Mouse (Mus musculus) neural tube, embryonic 15.5 days (tissue): Measurements from ENCODE around the gene Elavl4. TPM values are rescaled to one million over a fixed set of nuclear protein-coding genes. Genes with fewer than 3 reads are reported as not detected.

Experiments used
- ATAC-seq: fragments of 200-750 bp; cut with Nextera tagmentation; 2 replicates; pipeline ENCODE4 v1.8.0; 2017; ENCODE audit warnings: mild to moderate bottlenecking, moderate TSS enrichment, moderate library complexity; ENCODE audit not compliant: low FRiP score
- H3K27ac ChIP-seq: fragments of 300-500 bp; sonication (generic); replicated peaks from 2 replicates; pipeline ENCODE4 v1.5.1; 2015; ENCODE audit warnings: mild to moderate bottlenecking, inconsistent platforms
- H3K27me3 ChIP-seq: fragments of 300-500 bp; sonication (generic); replicated peaks from 2 replicates; pipeline ENCODE4 v1.6.1; 2015; ENCODE audit warnings: inconsistent platforms
- H3K36me3 ChIP-seq: fragments of 300-500 bp; sonication (generic); 2 replicates; pipeline ENCODE4 v1.6.1; 2015; ENCODE audit warnings: inconsistent platforms
- H3K4me1 ChIP-seq: fragments of 300-500 bp; sonication (generic); 2 replicates; pipeline ENCODE4 v1.6.1; 2015; ENCODE audit warnings: inconsistent platforms
- H3K4me2 ChIP-seq: fragments of 300-500 bp; sonication (generic); 2 replicates; pipeline ENCODE4 v1.6.1; 2015; ENCODE audit warnings: inconsistent platforms, mild to moderate bottlenecking, moderate library complexity
- H3K4me3 ChIP-seq: fragments of 300-500 bp; sonication (generic); replicated peaks from 2 replicates; pipeline ENCODE4 v1.5.1; 2015; ENCODE audit warnings: mild to moderate bottlenecking, inconsistent platforms
- H3K9ac ChIP-seq: fragments of 300-500 bp; sonication (generic); replicated peaks from 2 replicates; pipeline ENCODE4 v1.6.1; 2015; ENCODE audit warnings: mild to moderate bottlenecking, inconsistent platforms
- H3K9me3 ChIP-seq: fragments of 300-500 bp; sonication (generic); replicated peaks from 2 replicates; pipeline ENCODE4 v1.6.1; 2016; ENCODE audit warnings: inconsistent platforms
- WGBS: fragments of 180-500 bp; shearing (Covaris S2); methylation state at CpG from one replicate; pipeline ENCODE4 v1.1.7; 2015; ENCODE audit warnings: mixed read lengths; 5-methylcytosine and 5-hydroxymethylcytosine counted together
- polyA plus RNA-seq: library from polyadenylated mRNA; unstranded; fragments of >200 nt; fragmentation: Nextera tagmentation; extraction: Ambion mirVana; gene quantifications from 2 replicates; pipeline ENCODE4 v1.2.1, GENCODE M21; 2015

Elavl4 gene
- polyA plus RNA-seq, 1 experiment from 2014 or later, result 344 TPM

DNA sequence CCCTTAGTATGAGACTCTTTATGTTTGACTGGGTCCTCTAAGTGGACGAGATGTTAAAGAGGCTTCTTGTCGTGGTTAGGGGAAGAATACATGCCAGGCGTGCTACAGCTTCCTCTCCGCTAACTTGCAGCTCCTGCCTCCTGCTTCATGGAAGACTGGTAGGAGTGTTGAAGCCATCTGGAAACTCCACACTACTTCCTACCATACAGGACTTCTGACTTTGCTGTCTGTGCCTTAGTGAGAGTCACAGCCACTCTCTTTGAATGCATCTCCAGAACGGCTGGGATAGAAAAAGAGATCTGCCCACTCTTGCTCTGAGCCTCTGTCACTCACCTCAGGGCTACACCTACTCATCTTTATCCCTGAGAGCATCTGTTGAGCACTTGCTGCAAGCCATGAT is 132.9 kb downstream of the Elavl4 start:
- H3K4me1 ChIP-seq, result 0 out of 2 replicates have a peak, but pooled peaks cover under 1% of the 10 kb centered on the region
- no peak overlapping the region for H3K9ac ChIP-seq
- H3K4me2 ChIP-seq, result no peak overlapping the region
- no peaks in the 10 kb centered on the region for H3K27me3 ChIP-seq
- H3K36me3 ChIP-seq, result peaks cover 9% of the 10 kb centered on the region; the same call in 1 of the 2 replicates
- no peaks in the 10 kb centered on the region for H3K9me3 ChIP-seq
- no peak overlapping the region for H3K27ac ChIP-seq
- ATAC-seq, result no peak
- no peak overlapping the region for H3K4me3 ChIP-seq
- WGBS, result 91% methylated on average over 5 of the region's 5 CpGs

DNA sequence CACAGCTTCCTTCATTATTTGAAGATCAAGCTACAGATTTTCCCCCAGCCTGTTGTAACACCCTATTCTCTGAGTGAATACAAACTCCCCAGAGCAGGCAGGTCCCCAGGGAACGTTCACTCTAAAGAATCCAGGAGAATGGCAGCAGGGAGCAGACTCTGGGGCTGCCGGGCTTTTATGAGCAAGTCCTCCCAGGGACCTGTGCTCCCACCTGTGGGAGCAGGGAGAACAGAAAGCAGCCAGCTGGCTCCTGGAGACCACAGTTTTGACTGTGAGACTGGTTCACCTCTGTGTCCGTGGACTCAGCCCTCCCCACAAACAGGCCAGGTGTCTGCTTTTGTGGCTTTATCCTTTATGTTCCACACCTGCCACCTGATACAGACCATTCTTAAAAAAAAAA is 134.2 kb downstream of the Elavl4 start:
- 0 out of 2 replicates have a peak overlapping the region, but pooled peaks have one; percentile 20 for H3K27ac ChIP-seq
- WGBS, result 40% methylated on average over 3 of the region's 3 CpGs
- no peak overlapping the region for H3K4me2 ChIP-seq
- 0 out of 2 replicates have a peak, but pooled peaks cover 4% of the 10 kb centered on the region for H3K4me1 ChIP-seq
- H3K4me3 ChIP-seq, result no peak overlapping the region
- H3K9me3 ChIP-seq, result no peaks in the 10 kb centered on the region
- H3K36me3 ChIP-seq, result peaks cover 3% of the 10 kb centered on the region; the same call in 1 of the 2 replicates
- H3K9ac ChIP-seq, result no peak overlapping the region
- no peak for ATAC-seq
- no peaks in the 10 kb centered on the region for H3K27me3 ChIP-seq

DNA sequence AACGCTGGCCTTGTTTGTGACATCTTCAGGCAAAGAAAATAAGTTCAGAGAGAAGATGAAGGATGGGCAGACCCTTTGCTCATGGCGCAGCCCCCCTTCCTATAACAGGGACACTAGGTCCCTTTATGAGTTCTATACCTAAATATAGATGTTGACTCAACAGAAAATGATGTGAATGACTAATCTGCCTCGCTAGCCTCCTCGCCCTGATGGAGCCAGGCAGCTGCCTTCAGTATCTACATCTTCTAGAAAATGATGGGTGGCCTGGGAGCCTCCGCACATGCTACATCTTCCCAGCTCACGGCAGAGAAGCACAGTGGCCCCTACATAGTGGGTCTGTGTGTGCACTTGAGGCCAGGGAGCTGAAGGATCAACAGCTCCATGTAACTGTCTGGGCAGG is 137.2 kb downstream of the Elavl4 start:
- H3K27ac ChIP-seq, result peak overlapping the region; percentile 28
- 69% methylated on average over 6 of the region's 6 CpGs for WGBS
- H3K4me3 ChIP-seq, result no peak overlapping the region
- peaks cover 16% of the 10 kb centered on the region; the same call in 1 of the 2 replicates for H3K36me3 ChIP-seq
- peaks cover 14% of the 10 kb centered on the region; the same call in 1 of the 2 replicates for H3K4me1 ChIP-seq
- no peak overlapping the region for H3K9ac ChIP-seq
- no peaks in the 10 kb centered on the region for H3K27me3 ChIP-seq
- no peak for ATAC-seq
- no peak overlapping the region for H3K4me2 ChIP-seq
- H3K9me3 ChIP-seq, result no peaks in the 10 kb centered on the region

DNA sequence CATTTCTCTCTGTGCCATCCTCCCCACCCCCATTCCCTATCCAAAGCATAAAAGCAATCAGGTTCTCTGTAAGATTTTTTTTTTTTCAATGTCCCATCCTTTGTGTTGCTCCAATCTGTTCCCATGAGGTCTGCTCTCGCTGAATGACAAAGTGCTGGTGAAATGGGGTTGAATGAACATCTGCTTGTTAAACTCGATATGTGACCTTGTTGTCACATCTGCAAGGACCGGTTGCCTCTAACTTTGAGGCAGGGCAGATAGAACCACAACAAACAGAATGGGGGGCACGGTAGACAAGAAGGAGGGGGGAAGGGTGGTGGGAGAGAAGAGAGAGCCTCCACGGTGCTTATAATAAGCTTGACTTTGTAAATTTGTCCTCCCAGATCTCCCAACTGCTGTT is 138.0 kb downstream of the Elavl4 start:
- Histone ChIP-seq H3K9ac (no peak overlapping the region), H3K36me3 (peaks cover 16% of the 10 kb centered on the region; the same call in 1 of the 2 replicates), H3K4me1 (peaks cover 14% of the 10 kb centered on the region; the same call in 1 of the 2 replicates), H3K4me2 (no peak overlapping the region), H3K4me3 (no peak overlapping the region), H3K9me3 (no peaks in the 10 kb centered on the region), H3K27me3 (no peaks in the 10 kb centered on the region), H3K27ac (0 out of 2 replicates have a peak overlapping the region, but pooled peaks have one; percentile 37)
- ATAC-seq, result no peak
- WGBS, result 35% methylated on average over 5 of the region's 5 CpGs

DNA sequence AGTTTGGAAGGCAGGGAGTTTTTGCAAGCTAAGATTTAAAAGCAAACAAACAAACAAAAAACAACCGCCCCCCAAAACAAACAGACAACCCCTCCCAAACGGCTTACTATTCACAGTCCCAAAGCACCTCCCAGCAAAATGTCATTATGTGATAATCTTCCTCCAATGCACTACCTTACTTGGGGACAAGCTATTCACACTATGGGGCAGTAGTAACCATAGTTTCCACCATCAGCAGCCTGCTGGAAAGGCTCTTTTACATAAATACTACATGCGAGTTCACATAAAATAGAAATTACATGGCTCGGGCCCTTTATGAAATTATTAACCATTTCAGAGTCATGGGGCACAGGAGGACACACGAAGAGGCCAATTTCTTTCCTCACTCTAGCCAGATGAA is 141.5 kb downstream of the Elavl4 start:
- 49% methylated on average over 5 of the region's 5 CpGs for WGBS
- Histone ChIP-seq H3K9me3 (no peaks in the 10 kb centered on the region), H3K4me2 (no peak overlapping the region), H3K9ac (no peak overlapping the region), H3K27me3 (no peaks in the 10 kb centered on the region), H3K27ac (0 out of 2 replicates have a peak overlapping the region, but pooled peaks have one; percentile 25), H3K4me1 (peaks cover 14% of the 10 kb centered on the region; the same call in 1 of the 2 replicates), H3K36me3 (peaks cover 26% of the 10 kb centered on the region), H3K4me3 (no peak overlapping the region)
- ATAC-seq, result no peak

DNA sequence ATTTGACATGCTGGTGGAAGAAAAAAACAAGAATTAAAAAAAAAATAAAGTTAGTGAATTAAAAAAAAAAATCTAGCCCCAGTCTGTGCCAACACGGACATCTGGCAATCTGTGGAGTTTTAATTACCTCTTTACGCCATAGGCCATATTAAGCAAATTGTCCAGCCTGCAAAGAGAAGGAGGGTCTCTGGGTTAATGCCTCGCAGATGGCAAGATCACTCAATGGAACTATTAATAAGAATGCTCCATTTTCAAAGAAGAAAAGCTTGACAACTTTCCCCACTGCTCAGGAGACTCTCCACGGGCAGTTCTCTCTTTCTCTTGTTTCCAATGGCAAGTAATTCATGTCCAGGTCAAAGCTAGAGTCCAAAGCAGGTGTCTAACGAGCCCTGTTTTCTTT is 142.1 kb downstream of the Elavl4 start:
- H3K4me3 ChIP-seq, result no peak overlapping the region
- no peaks in the 10 kb centered on the region for H3K27me3 ChIP-seq
- peaks cover 14% of the 10 kb centered on the region; the same call in 1 of the 2 replicates for H3K4me1 ChIP-seq
- no peak overlapping the region for H3K9ac ChIP-seq
- no peak overlapping the region for H3K4me2 ChIP-seq
- H3K9me3 ChIP-seq, result no peaks in the 10 kb centered on the region
- 23% methylated on average over 5 of the region's 5 CpGs for WGBS
- H3K36me3 ChIP-seq, result peaks cover 26% of the 10 kb centered on the region
- ATAC-seq, result no peak
- peak overlapping the region; percentile 25; the same call in 1 of the 2 replicates for H3K27ac ChIP-seq

DNA sequence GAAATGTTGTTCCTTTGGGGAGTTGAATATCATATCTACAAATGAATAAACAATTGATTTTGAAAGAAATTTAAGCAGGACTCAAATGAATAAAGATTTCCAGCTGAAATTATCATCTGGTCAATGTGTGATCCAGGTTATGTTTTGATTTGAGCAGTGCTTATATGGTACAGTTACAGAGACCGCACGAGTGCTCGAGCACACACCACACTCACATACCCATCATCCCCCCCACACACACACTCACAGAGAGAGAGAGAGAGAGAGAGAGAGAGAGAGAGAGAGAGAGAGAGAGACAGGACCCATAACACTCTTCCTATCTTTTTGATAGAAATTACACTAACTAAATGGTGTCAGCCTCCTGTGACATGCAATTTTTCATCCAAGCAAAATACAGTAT is 150.0 kb downstream of the Elavl4 start:
- 0 out of 2 replicates have a peak, but pooled peaks have one; percentile 50 for ATAC-seq
- Histone ChIP-seq H3K9me3 (no peaks in the 10 kb centered on the region), H3K4me3 (no peak overlapping the region), H3K27me3 (no peaks in the 10 kb centered on the region), H3K27ac (0 out of 2 replicates have a peak overlapping the region, but pooled peaks have one; percentile 0), H3K4me2 (no peak overlapping the region), H3K9ac (no peak overlapping the region), H3K4me1 (0 out of 2 replicates have a peak, but pooled peaks cover 3% of the 10 kb centered on the region), H3K36me3 (peaks cover 4% of the 10 kb centered on the region; the same call in 1 of the 2 replicates)
- 79% methylated on average over 3 of the region's 3 CpGs for WGBS

DNA sequence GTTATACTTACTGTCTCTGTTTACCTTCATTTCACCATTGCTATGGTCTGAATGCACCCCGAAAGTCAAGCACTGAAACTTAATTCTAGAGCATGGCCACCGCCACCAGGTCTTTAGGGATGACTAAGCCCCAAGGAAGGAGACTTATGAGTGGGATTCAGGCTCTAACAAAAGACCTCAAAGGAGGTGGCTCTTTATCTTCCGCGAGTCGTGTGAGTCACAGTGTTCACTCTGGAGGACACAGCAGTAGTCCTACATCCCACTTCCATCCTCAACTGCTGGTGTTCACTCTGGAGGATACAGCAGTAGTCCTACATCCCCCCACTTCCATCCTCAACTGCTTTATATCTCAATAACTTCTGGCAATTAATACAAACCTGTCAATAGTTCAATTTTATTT is 151.8 kb downstream of the Elavl4 start:
- H3K27me3 ChIP-seq, result no peaks in the 10 kb centered on the region
- ATAC-seq, result no peak
- H3K9me3 ChIP-seq, result no peaks in the 10 kb centered on the region
- H3K4me3 ChIP-seq, result no peak overlapping the region
- no peaks in the 10 kb centered on the region for H3K36me3 ChIP-seq
- 92% methylated on average over 5 of the region's 5 CpGs for WGBS
- no peak overlapping the region for H3K9ac ChIP-seq
- 0 out of 2 replicates have a peak, but pooled peaks cover 3% of the 10 kb centered on the region for H3K4me1 ChIP-seq
- no peak overlapping the region for H3K27ac ChIP-seq
- H3K4me2 ChIP-seq, result no peak overlapping the region

DNA sequence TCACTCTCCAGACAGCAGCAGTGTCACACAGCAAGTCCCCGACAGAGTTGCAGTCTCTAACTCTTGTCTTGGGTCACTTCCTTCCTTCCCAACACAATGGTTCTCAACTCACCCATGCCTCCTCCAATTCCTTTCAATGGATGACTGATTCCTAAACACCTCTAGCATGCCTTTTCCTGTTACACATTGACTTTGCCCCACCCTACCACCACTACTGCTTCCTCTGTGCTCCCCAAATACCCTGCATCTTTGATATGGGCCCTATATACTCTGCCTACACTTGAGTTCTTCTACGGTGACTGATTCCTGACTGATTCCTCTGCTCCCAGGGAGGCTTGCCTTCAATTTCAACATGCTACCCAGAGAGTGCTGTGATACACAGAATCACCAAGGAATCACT is 153.1 kb downstream of the Elavl4 start:
- Histone ChIP-seq H3K9ac (no peak overlapping the region), H3K9me3 (no peaks in the 10 kb centered on the region), H3K36me3 (no peaks in the 10 kb centered on the region), H3K4me1 (0 out of 2 replicates have a peak, but pooled peaks cover 3% of the 10 kb centered on the region), H3K27ac (no peak overlapping the region), H3K27me3 (no peaks in the 10 kb centered on the region), H3K4me3 (no peak overlapping the region), H3K4me2 (no peak overlapping the region)
- ATAC-seq, result no peak
- WGBS, result 77% methylated on average over 2 of the region's 2 CpGs

DNA sequence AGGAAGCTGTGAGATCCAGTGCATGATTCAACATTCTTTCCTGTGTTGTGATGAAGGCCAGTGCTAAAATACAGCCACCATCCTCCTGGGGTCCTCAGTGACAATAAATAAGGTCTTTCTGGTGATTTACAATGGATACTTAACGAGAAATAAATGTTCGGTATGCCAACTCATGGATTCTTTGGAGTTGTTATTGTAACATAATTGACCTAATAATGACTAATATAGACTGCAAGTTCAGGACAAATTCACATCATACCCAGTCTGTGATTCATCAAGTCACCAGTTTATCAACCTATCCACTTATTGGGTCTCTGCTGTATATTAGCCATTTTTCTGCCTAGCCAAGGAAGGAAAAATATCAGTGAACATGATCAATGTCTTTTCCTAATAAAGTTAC is 174.4 kb downstream of the Elavl4 start:
- H3K4me2 ChIP-seq, result no peak overlapping the region
- no peaks in the 10 kb centered on the region for H3K27me3 ChIP-seq
- H3K27ac ChIP-seq, result no peak overlapping the region
- no peaks in the 10 kb centered on the region for H3K36me3 ChIP-seq
- H3K4me3 ChIP-seq, result no peak overlapping the region
- WGBS, result 74% methylated on average over 2 of the region's 2 CpGs
- no peaks in the 10 kb centered on the region for H3K9me3 ChIP-seq
- no peaks in the 10 kb centered on the region for H3K4me1 ChIP-seq
- ATAC-seq, result no peak
- H3K9ac ChIP-seq, result no peak overlapping the region

DNA sequence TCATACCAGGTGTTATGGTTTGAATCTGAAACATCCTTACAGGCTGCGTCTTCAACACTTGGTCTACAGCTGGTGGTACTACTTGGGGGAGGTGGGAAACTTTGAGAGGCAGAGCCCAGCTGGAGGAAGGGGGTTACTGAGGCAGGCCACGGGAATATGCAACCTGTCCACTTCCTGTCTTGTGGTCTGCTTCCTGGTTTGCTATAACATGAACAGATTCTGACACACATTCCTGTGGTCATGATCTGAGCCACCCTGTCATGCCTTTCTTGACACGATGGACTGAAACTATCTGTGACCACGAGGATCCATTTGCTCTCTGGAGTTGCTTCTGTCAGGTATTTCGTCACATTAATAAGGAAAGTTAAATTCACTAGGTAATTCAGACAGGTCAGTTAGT is 179.7 kb downstream of the Elavl4 start:
- Histone ChIP-seq H3K9me3 (no peaks in the 10 kb centered on the region), H3K27me3 (no peaks in the 10 kb centered on the region), H3K9ac (no peak overlapping the region), H3K4me3 (no peak overlapping the region), H3K4me1 (no peaks in the 10 kb centered on the region), H3K4me2 (no peak overlapping the region), H3K27ac (no peak overlapping the region), H3K36me3 (no peaks in the 10 kb centered on the region)
- ATAC-seq, result no peak
- 89% methylated on average over 5 of the region's 5 CpGs for WGBS

DNA sequence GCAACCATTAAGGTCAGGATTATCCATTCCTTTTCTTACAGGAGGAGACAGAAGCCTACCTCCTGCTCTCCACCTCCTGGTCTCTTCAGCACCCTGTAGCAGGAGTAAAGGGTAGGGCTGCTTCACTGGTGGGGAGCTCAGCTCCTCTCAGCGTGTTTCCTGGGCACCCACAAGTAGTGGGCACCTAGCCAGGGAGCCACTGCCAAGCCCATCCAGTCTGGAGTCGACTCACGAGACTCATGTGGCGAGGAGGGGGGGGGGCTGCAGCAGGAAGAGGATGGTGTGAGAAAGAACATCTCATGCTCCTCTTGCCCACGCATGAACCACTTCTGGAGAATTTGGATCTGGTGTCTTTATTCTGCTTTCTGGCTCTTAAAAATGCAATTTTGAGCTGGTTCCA is 186.5 kb downstream of the Elavl4 start:
- Histone ChIP-seq H3K36me3 (no peaks in the 10 kb centered on the region), H3K4me2 (no peak overlapping the region), H3K4me1 (no peaks in the 10 kb centered on the region), H3K27ac (no peak overlapping the region), H3K4me3 (no peak overlapping the region), H3K9me3 (no peaks in the 10 kb centered on the region), H3K9ac (no peak overlapping the region), H3K27me3 (no peaks in the 10 kb centered on the region)
- 74% methylated on average over 5 of the region's 5 CpGs for WGBS
- no peak for ATAC-seq
